Mouse (Mus musculus) urinary bladder, adult 18-20 months (tissue): ENCODE data around the gene Gabrb1.

ENCODE experiments used
- DNase-seq, 2 experiments: peaks; one replicate each; pipeline ENCODE4 v3.0.0; 2022; ENCODE audit warnings: low spot score in 2 of 2, mixed read lengths in 2 of 2

The Gabrb1 gene

GRCm38 (mm10) chr5:71828996-71829395 is 171.1 kb downstream of the Gabrb1 start:
- DNase-seq, result no peak

GRCm38 (mm10) chr5:71830342-71830741 is 172.4 kb downstream of the Gabrb1 start:
- no peak for DNase-seq

- no peak for DNase-seq
Measured at GRCm38 (mm10) chr5:71842241-71842640, 184.3 kb downstream of the Gabrb1 start.

DNA sequence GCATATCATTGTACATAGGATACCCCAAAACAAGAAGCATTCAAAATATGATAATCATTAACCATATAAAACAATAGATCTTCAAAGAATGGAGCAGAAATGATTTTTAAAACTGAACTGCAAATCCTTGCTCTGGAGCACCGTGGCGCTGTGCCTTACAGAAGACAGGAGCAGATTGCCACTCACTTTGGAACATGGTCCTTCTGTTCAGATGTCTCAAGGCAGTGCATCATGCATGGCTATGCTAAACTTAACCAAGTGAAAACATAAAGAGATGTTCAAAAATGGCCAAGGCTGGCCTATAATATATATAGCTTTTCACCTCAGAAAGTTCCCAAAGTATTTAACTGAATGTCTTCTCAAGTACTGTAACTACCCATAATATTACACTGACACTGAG is 240.3 kb downstream of the Gabrb1 start:
- no peak for DNase-seq

GRCm38 (mm10) chr5:71903399-71903798 is 245.5 kb downstream of the Gabrb1 start:
- no peak for DNase-seq

DNA sequence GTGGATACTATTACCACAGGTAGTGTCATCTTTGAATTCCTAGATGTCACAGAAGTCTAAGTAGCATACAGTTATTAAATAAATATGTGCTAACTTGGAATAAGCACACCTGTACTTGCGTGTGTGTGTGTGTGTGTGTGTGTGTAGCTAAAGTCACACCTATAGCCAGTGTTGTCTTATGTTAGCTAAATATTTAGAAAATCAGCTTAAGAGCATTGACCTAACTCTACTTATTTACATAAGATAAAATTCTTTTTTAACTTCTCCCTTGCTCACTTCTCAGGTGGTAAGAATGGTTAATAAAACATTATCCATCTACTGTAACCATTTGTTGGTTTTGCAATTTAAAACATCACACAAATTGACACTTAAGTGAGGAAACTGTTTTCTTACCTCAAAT is 256.1 kb downstream of the Gabrb1 start:
- DNase-seq, result no peak

DNA sequence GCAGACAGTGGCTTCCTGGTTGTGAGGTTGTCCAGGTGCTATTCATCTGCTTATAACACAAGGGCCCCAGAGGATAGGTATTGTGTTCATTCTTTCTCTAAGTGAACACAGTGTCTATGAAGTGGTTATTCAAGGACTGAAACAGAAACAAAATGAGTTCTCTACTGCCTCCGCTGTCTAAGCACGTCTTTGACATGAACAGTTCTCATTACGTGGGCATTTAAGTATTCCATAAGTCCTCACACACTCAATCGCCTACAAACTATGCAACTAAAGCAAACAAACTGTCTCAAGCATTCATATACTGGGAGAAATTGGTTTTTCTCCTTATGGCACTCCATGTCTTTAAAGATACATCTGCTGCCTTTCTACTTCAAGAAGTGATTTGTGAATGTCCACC is 257.8 kb downstream of the Gabrb1 start:
- DNase-seq, result no peak

DNA sequence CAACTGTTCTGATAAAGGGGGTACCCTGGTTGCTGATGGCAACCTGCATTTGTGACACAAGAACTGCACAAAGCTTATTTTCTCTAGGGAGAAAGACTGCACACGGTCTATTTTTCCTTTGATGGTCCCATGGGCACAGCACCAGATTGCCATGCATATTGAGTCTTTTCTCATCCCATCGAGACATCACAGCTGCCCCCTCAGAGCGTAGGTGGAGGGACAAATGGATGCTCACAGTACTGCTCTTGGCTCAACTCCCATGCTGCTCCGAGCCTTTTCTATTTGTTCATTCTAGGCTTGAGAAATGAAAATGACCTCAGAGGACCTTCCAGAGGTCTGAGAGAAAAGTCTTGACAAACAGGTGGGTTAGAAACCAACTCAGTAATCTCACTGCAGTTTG is 259.3 kb downstream of the Gabrb1 start:
- DNase-seq, result no peak

GRCm38 (mm10) chr5:71923636-71924035 is 265.7 kb downstream of the Gabrb1 start:
- no peak for DNase-seq

- no peak for DNase-seq
Measured at GRCm38 (mm10) chr5:71926336-71926735, 268.4 kb downstream of the Gabrb1 start.

DNA sequence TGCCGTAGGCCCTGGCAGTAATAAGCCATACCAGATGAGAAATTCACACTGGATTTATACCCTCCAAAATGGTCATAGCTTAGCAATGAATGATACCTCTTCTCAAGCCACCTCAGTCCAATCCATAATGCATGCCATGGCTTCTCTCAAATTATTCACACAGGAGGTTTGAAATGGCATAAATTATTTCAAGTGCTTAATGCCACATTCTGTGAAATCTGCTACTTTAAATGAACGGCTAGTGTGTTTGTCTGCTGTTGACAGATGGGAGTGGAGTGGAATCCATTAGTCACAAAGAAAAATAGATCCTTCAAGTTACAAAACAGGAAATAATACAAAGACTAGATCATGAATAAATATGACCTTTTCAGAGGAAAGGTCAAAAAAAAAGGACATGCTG is 272.1 kb downstream of the Gabrb1 start:
- no peak for DNase-seq

GRCm38 (mm10) chr5:71951398-71951797 is 293.5 kb downstream of the Gabrb1 start:
- no peak for DNase-seq

- no peak for DNase-seq
Measured at GRCm38 (mm10) chr5:71955070-71955685, 297.3 kb downstream of the Gabrb1 start.

DNA sequence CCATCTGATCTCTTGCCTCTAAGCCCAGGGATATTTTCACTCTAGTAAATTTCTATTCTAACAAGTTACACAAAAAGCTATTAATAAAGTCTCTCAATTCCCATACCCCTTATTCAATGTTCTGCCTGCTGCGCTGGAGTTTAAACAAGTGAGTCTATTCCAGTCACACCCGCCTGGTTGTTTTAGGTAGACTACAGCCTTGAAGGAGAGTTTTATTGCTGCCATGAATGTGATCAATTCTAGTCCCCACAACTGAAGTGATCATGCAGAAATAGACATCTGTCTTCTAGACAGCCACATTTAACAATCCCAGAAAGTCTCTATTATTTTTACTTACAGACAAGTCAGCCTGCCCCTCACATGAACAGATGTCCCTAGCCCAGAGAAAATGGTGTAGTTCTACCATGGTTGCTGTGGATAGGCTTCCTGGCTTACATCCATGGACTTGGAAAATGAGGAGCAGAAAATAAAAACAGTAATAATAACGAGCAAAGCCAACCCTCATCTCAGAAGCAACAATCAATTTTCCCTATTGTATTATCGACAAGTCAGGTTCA is 307.0 kb downstream of the Gabrb1 start:
- no peak for DNase-seq

DNA sequence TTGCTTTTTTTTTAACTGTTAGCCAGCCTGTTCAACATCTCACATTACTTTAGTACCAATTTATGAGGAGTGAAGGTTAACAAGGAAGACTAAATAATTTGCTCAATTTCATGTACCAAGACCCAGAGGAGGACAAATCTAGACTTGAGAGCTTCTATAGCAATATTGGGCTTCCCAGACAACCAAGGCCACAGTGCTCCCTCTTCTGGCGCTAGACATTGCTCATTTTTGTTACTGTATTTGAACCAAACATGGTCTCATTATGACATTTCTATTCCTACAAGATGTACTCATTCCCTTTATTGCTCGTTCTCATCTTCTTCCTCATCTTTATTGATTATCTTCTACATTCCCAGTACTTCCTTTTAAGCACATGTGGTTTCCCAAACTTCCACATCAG is 307.6 kb downstream of the Gabrb1 start:
- no peak for DNase-seq

DNA sequence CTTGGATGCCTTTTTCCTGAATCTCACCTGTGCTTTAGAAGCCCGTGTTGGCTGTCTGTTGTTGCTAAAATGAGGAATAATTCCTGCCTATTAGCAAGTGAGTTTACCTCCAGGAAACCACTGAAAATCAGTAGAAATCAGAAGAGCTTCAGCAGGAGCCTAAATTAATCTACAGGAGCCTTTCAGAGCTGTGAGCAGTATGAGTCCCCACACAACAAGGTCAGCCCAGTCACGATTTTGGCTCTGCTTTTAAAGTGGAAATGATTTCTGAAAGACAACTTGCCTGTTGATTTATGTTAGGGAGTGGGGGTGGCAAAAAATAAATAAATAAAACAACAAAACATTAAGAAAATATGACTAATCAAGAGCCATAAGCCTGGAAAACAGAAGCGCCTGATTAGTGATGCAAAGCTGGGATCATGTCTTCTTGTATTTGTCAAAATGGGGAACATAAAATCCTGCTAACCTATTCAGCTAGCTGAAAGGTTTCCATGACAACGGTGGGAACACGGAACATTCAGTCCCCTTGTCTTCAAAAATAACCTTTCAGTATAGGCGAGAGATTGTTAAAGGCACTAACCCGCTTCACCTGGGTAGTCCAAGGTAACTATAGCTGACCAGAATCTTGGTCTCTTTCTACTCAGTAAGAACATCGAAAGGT is 312.4 kb downstream of the Gabrb1 start:
- DNase-seq, result no peak

GRCm38 (mm10) chr5:71972831-71973230 is 314.9 kb downstream of the Gabrb1 start:
- no peak for DNase-seq

DNA sequence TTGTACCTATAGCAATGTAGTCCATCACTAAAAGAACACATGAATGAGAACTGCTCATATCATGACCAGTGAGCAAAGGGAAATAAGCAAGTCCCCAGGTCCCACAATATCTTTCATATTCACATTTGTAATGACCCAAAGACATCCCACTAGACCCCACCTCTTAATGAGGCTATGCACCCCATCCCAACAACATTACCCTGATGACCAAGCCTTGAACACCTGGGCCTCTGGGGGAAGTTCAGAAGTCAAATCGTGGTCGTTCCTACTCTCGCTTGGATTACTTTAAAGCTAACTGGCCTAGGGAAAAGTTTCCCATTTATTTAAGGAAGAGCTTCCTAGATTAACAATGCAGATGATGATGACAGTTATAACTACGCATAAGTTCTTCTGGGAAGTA is 318.2 kb downstream of the Gabrb1 start:
- no peak for DNase-seq

- no peak for DNase-seq
Measured at GRCm38 (mm10) chr5:71976571-71977061, 318.7 kb downstream of the Gabrb1 start.

DNA sequence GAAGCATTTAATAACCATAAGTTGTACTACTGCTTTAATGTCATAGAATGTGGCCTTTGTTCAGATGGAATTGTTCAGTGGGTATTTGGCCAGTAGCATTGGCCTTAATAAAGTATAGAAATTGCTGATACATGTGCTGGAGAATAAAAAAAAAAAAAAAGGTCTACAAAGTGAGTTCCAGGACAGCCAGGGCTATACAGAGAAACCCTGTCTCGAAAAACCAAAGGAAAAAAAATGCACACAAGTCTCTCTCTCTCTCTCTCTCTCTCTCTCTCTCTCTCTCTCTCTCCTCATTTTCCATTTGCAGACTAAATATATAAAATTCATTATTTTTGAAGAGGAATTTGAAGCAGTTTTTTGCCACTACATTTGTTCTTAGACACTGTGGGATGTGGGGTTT is 328.6 kb downstream of the Gabrb1 start:
- DNase-seq, result no peak

- no peak for DNase-seq
Measured at GRCm38 (mm10) chr5:71986983-71987398, 329.1 kb downstream of the Gabrb1 start.

GRCm38 (mm10) chr5:71999466-71999865 is 341.6 kb downstream of the Gabrb1 start:
- DNase-seq, result no peak

DNA sequence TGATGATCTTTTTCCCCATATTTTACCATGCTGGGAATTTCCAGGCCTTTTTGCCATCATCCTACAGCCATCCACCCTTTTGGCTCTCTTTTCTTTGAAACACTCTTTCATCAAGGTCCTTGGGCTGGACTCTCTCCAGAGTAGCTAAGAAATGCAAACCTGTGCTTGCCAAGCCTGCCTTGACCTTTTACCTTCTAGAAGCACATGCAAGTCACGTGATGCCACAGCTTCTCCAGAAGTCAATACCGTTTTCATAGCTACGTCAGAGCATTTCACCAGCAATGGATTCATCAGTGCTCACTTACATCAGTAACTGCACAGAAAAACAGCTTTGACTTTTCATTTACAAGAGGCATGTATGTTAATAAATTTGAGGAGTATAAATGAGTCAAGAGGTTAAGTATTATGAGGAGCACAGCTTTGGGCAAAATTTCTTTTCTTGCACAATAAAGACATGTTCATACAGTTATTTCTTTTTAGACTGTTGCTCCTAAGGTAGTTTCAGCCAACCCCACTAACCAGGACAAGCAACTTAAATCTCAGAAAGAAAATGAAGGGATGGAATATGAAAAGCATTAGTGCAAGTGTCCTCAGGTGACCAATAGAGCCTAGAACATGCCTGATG is 346.0 kb downstream of the Gabrb1 start:
- DNase-seq, result no peak
